Mouse (Mus musculus) layer of hippocampus, adult 8-10 months (tissue): ENCODE measurements around the gene Fbxo42. TPM values are rescaled to one million over a fixed set of nuclear protein-coding genes. Genes with fewer than 3 reads are reported as not detected.

ENCODE experiments used
- DNase-seq, 2 experiments: peaks; one replicate each; pipeline ENCODE4 v3.0.0; 2022; ENCODE audit warnings: low spot score in 2 of 2
- total RNA-seq, 4 experiments: library from RNA; stranded (reverse); gene quantifications; 2 replicates each; pipeline ENCODE4 v1.2.4; 2022

The Fbxo42 gene
- total RNA-seq, 4 experiments from 2014 or later = 22.3 to 24.1 (median 23.5) TPM

GRCm38 (mm10) chr4:141247776-141248613 lies 100.3 kb downstream of the Fbxo42 start:
- no peak for DNase-seq

DNA sequence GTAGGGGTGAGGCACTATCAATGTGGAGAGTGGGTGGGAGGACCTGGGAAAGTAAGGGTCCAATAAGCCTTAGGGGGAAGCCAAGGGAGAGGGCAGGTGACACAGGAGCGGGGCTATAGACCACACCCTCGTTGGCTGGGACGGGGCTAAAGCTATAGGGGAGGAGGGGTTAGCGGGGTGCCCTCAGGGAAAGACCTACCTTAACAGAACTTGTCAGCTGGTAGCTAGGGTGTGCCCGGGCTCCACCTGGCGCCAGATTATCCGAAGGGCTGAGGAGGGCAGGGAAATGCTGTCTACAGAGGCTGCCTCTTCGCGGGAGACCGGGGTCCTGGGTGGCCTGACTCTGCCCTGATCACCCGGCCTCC lies 100.9 kb downstream of the Fbxo42 start:
- DNase-seq = no peak

DNA sequence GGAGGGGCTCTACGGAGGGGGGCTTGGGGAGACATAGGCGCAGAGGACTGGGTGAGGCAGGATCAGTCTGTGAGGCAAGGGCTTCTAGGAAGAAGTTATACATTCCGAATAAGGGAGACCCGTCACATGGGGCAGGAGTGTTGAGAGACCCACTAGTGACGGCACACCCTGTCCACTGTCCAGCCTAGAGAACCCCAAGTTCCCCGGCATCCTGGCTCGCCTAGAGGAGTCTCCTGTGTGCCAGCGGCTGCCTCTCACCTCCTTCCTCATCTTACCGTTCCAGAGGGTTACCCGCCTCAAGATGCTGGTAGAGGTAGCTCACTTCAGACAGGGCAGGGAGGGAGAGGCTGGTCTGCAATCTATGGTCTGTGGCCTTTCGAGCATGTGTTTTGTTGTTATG lies 101.7 kb downstream of the Fbxo42 start:
- DNase-seq = no peak

DNA sequence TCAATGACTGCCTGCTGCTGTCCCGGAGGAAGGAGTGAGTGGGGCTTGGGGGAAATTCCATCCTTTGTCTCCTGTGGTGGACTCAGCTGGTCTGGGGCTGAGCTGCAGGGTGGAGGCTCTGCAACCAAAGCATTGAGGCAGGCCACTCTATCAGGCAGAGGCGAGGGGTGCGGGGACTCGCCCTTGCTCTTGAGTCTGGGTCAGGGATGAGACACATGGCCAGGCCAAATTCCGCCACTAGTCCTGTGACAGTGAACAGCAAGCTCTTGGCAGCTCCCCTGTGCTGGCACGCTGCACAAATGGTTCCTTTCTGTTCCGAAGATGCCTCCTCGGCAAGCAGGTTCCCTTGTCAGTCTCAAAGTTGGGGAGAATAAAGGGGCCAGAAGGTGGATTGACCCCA lies 103.4 kb downstream of the Fbxo42 start:
- DNase-seq = no peak

DNA sequence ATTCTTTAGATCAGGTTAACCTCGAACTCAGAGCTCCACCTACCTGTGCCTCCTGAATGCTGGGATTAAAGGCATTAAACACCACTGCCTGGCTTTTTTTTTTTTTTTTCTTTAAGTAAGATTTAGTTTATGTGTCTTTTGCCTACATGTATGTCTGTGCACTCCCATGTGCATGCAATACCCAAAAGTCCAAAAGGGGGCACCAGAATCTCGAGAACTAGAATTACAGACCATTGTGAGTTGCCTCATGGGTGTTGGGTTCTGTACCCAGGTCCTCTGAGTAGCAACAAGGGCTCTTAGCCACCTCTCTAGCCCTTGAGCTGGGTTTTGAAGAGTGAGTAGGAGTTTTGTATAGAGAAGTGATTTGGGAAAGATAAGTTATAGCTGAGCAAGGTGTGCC lies 104.9 kb downstream of the Fbxo42 start:
- DNase-seq = no peak

Other genes with a start within 250 kb of the Fbxo42 start
- 10 to 100 TPM; 25.4 to 44.6 (median 32.6) TPM for gene Padi2, start 241.6 kb upstream of the Fbxo42 start, total RNA-seq
- 100 to 1,000 TPM; 169 to 190 (median 176) TPM for gene Sdhb, start 186.7 kb upstream of the Fbxo42 start, total RNA-seq
- gene Atp13a2, start 161.0 kb upstream of the Fbxo42 start, total RNA-seq = 100 to 1,000 TPM; 144 to 156 (median 150) TPM
- 1 to 10 TPM; 4.2 to 6.6 (median 5.5) TPM for gene Mfap2, start 137.5 kb upstream of the Fbxo42 start, total RNA-seq
- 10 to 100 TPM; 67.9 to 92.0 (median 76.6) TPM for gene Crocc, start 87.4 kb upstream of the Fbxo42 start, total RNA-seq
- gene Necap2, start 69.6 kb upstream of the Fbxo42 start, total RNA-seq = 10 to 100 TPM; 41.4 to 55.0 (median 46.9) TPM
- under 1 TPM in 2 of 4 experiments, not detected in 2; 0.20 to 0.23 TPM for gene Spata21, start 59.6 kb upstream of the Fbxo42 start, total RNA-seq
- gene Szrd1, start 8.1 kb upstream of the Fbxo42 start, total RNA-seq = 10 to 100 TPM; 50.3 to 75.0 (median 59.3) TPM
- 1 to 10 TPM; 2.8 to 5.2 (median 3.4) TPM for gene Rsg1, start 66.0 kb downstream of the Fbxo42 start, total RNA-seq
- gene Arhgef19, start 91.6 kb downstream of the Fbxo42 start, total RNA-seq = 10 to 100 TPM; 17.8 to 23.3 (median 21.1) TPM
- 1 to 10 TPM; 1.3 to 2.7 (median 2.2) TPM for gene Epha2, start 153.3 kb downstream of the Fbxo42 start, total RNA-seq
- gene Fam131c, start 220.3 kb downstream of the Fbxo42 start, total RNA-seq = 1 to 10 TPM; 2.4 to 3.6 (median 2.8) TPM